Mouse (Mus musculus) splenic B cell, adult 2 months (primary cell): ENCODE data around the gene Trim65.
"Not testable (repeated sequence)": the region's sequence is repeated elsewhere in the genome, so short reads cannot be mapped to it uniquely, and the experiment has no call there.

ENCODE experiments used
- DNase-seq: peaks from one replicate; pipeline ENCODE4 v3.0.0-alpha.2; 2011; ENCODE audit warnings: low read depth, low spot score
- H3K27me3 ChIP-seq: 2 replicates; pipeline ENCODE4 v1.6.1; 2012; ENCODE audit warnings: mild to moderate bottlenecking, low read length, moderate library complexity, mixed read lengths; ENCODE audit not compliant: control insufficient read depth, poor library complexity, insufficient read depth, severe bottlenecking
- H3K36me3 ChIP-seq: 2 replicates; pipeline ENCODE4 v1.6.1; 2012; ENCODE audit warnings: mild to moderate bottlenecking, low read length, moderate library complexity, mixed read lengths; ENCODE audit not compliant: control insufficient read depth, poor library complexity, insufficient read depth, severe bottlenecking

Gene Trim65

GRCm38 (mm10) chr11:116093771-116094565, 37.0 kb downstream of the Trim65 start:
- H3K36me3 ChIP-seq, result no peaks in the 10 kb centered on the region
- H3K27me3 ChIP-seq, result no peaks in the 10 kb centered on the region
- no peak for DNase-seq

- not testable (repeated sequence) for H3K27me3 ChIP-seq, DNase-seq, H3K36me3 ChIP-seq
Measured at GRCm38 (mm10) chr11:116092959-116093358, 38.0 kb downstream of the Trim65 start.

GRCm38 (mm10) chr11:116091591-116091990, 39.3 kb downstream of the Trim65 start:
- no peak for DNase-seq
- Histone ChIP-seq H3K36me3 (no peaks in the 10 kb centered on the region), H3K27me3 (no peaks in the 10 kb centered on the region)

GRCm38 (mm10) chr11:116089545-116089944, 41.4 kb downstream of the Trim65 start:
- no peak for DNase-seq
- H3K36me3 ChIP-seq, result no peaks in the 10 kb centered on the region; the same call in 1 of the 2 replicates

GRCm38 (mm10) chr11:116088741-116089394, 42.1 kb downstream of the Trim65 start:
- H3K27me3 ChIP-seq, result no peaks in the 10 kb centered on the region

More at GRCm38 (mm10) chr11:116089545-116089944, 41.4 kb downstream of the Trim65 start:
- no peaks in the 10 kb centered on the region for H3K27me3 ChIP-seq

GRCm38 (mm10) chr11:116088188-116088587, 42.7 kb downstream of the Trim65 start:
- H3K36me3 ChIP-seq, result no peaks in the 10 kb centered on the region; the same call in none of the 2 replicates
- H3K27me3 ChIP-seq, result no peaks in the 10 kb centered on the region
- DNase-seq, result no peak

More at GRCm38 (mm10) chr11:116088741-116089394, 42.1 kb downstream of the Trim65 start:
- no peak for DNase-seq
- no peaks in the 10 kb centered on the region; the same call in 1 of the 2 replicates for H3K36me3 ChIP-seq

- Histone ChIP-seq H3K36me3 (no peaks in the 10 kb centered on the region; the same call in none of the 2 replicates), H3K27me3 (no peaks in the 10 kb centered on the region)
- DNase-seq, result peak; percentile 91
Measured at GRCm38 (mm10) chr11:116087194-116088130, 43.5 kb downstream of the Trim65 start.

GRCm38 (mm10) chr11:116086258-116087193, 44.4 kb downstream of the Trim65 start, which contains the start of gene Wbp2:
Wbp2 (minus strand) TSS chr11:116086995.
- peaks cover 2% of the 10 kb centered on the region for H3K36me3 ChIP-seq
- peak; percentile 99 for DNase-seq
- H3K27me3 ChIP-seq, result no peaks in the 10 kb centered on the region

GRCm38 (mm10) chr11:116084166-116084565, 46.8 kb downstream of the Trim65 start:
- no peak for DNase-seq
- Histone ChIP-seq H3K27me3 (no peaks in the 10 kb centered on the region), H3K36me3 (peaks cover 15% of the 10 kb centered on the region)

GRCm38 (mm10) chr11:116083096-116083672, 47.7 kb downstream of the Trim65 start:
- Histone ChIP-seq H3K27me3 (no peaks in the 10 kb centered on the region), H3K36me3 (peaks cover 15% of the 10 kb centered on the region)
- no peak for DNase-seq

GRCm38 (mm10) chr11:116081081-116081480, 49.8 kb downstream of the Trim65 start:
- Histone ChIP-seq H3K27me3 (no peaks in the 10 kb centered on the region), H3K36me3 (peaks cover 15% of the 10 kb centered on the region)
- peak; percentile 83 for DNase-seq

- Histone ChIP-seq H3K36me3 (peaks cover 17% of the 10 kb centered on the region), H3K27me3 (no peaks in the 10 kb centered on the region)
- no peak for DNase-seq
Measured at GRCm38 (mm10) chr11:116079511-116079910, 51.4 kb downstream of the Trim65 start.

- peaks cover 17% of the 10 kb centered on the region for H3K36me3 ChIP-seq
- H3K27me3 ChIP-seq, result no peaks in the 10 kb centered on the region
- DNase-seq, result no peak
Measured at GRCm38 (mm10) chr11:116078676-116079320, 52.1 kb downstream of the Trim65 start.
